Mouse (Mus musculus) kidney, postnatal 36 days (tissue): ENCODE results near the gene Prdm11.

Experiments used
- DNase-seq, 2 experiments: peaks; one replicate each; pipeline ENCODE4 v3.0.0; 2021 to 2022; ENCODE audit warnings: mixed read lengths in 2 of 2

The Prdm11 gene

GRCm38 (mm10) chr2:93045818-93046508 is at the start of gene Prdm11:
Gene Prdm11, minus strand, starts transcription at chr2:93046167.
- no peak for DNase-seq

- no peak for DNase-seq
These were observed 46.4 kb upstream of the Prdm11 start for GRCm38 (mm10) chr2:93092347-93092746.

- no peak for DNase-seq
These were observed 45.7 kb upstream of the Prdm11 start for GRCm38 (mm10) chr2:93091679-93092078.

GRCm38 (mm10) chr2:93089379-93090089 is 43.6 kb upstream of the Prdm11 start:
- no peak for DNase-seq

- no peak for DNase-seq
These were observed 42.0 kb upstream of the Prdm11 start for GRCm38 (mm10) chr2:93088006-93088405.

- DNase-seq: no peak
These were observed 39.5 kb upstream of the Prdm11 start for GRCm38 (mm10) chr2:93085291-93086027.

- no peak for DNase-seq
These were observed 38.5 kb upstream of the Prdm11 start for GRCm38 (mm10) chr2:93084481-93084880.

GRCm38 (mm10) chr2:93083317-93083716 is 37.4 kb upstream of the Prdm11 start:
- no peak for DNase-seq

GRCm38 (mm10) chr2:93082846-93083245 is 36.9 kb upstream of the Prdm11 start:
- DNase-seq: no peak

- peak; percentile 39 to 59 for DNase-seq
These were observed 35.1 kb upstream of the Prdm11 start for GRCm38 (mm10) chr2:93080871-93081608.

GRCm38 (mm10) chr2:93079394-93079793 is 33.4 kb upstream of the Prdm11 start:
- DNase-seq: no peak

- DNase-seq: no peak
These were observed 30.6 kb upstream of the Prdm11 start for GRCm38 (mm10) chr2:93076578-93076955.

- DNase-seq: peak; percentile 45 to 80
These were observed 30.0 kb upstream of the Prdm11 start for GRCm38 (mm10) chr2:93075738-93076577.

- peak; percentile 67 to 93 for DNase-seq
These were observed 25.7 kb upstream of the Prdm11 start for GRCm38 (mm10) chr2:93071656-93072055.

GRCm38 (mm10) chr2:93068942-93069341 is 23.0 kb upstream of the Prdm11 start:
- peak; percentile 11 to 32 for DNase-seq

GRCm38 (mm10) chr2:93063347-93063746 is 17.4 kb upstream of the Prdm11 start:
- peak; percentile 50 to 81 for DNase-seq

- no peak for DNase-seq
These were observed 5.9 kb upstream of the Prdm11 start for GRCm38 (mm10) chr2:93051873-93052272.

- DNase-seq: peak; percentile 45 to 55
These were observed 2.8 kb upstream of the Prdm11 start for GRCm38 (mm10) chr2:93048601-93049323.

GRCm38 (mm10) chr2:93047491-93048050 is 1.6 kb upstream of the Prdm11 start:
- no peak for DNase-seq

- DNase-seq: no peak
These were observed 1.1 kb upstream of the Prdm11 start for GRCm38 (mm10) chr2:93047036-93047435.

GRCm38 (mm10) chr2:93046509-93046835 is 505 bp upstream of the Prdm11 start:
- DNase-seq: no peak
